Mouse (Mus musculus) liver, embryonic 12.5 days (tissue): Measurements from ENCODE around the gene Lrrc49. TPM values are rescaled to one million over a fixed set of nuclear protein-coding genes. Genes with fewer than 3 reads are reported as not detected.

Experiments used
- ATAC-seq: fragments of 200-750 bp; cut with Nextera tagmentation; 2 replicates; pipeline ENCODE4 v1.8.0; 2017; ENCODE audit warnings: moderate number of reproducible peaks, mild to moderate bottlenecking, moderate library complexity
- H3K27ac ChIP-seq: fragments of 300-500 bp; sonication (generic); 2 replicates; pipeline ENCODE4 v1.5.1; 2016; ENCODE audit warnings: mild to moderate bottlenecking
- H3K27me3 ChIP-seq: fragments of 300-500 bp; sonication (generic); replicated peaks from 2 replicates; pipeline ENCODE4 v1.6.1; 2016; ENCODE audit warnings: mild to moderate bottlenecking, moderate library complexity
- H3K36me3 ChIP-seq: fragments of 300-500 bp; sonication (generic); 2 replicates; pipeline ENCODE4 v1.6.1; 2016; ENCODE audit warnings: mild to moderate bottlenecking, moderate library complexity
- H3K4me1 ChIP-seq: fragments of 300-500 bp; sonication (generic); 2 replicates; pipeline ENCODE4 v1.6.1; 2016
- H3K4me2 ChIP-seq: fragments of 300-500 bp; sonication (generic); 2 replicates; pipeline ENCODE4 v1.6.1; 2016; ENCODE audit warnings: mild to moderate bottlenecking, moderate library complexity
- H3K4me3 ChIP-seq: fragments of 300-500 bp; sonication (generic); 2 replicates; pipeline ENCODE4 v1.5.1; 2016; ENCODE audit warnings: mild to moderate bottlenecking, moderate library complexity
- H3K9ac ChIP-seq: fragments of 300-500 bp; sonication (generic); 2 replicates; pipeline ENCODE4 v1.6.1; 2016; ENCODE audit warnings: mild to moderate bottlenecking, moderate library complexity
- H3K9me3 ChIP-seq: fragments of 300-500 bp; sonication (generic); replicated peaks from 2 replicates; pipeline ENCODE4 v1.6.1; 2016; ENCODE audit warnings: mild to moderate bottlenecking, moderate library complexity
- WGBS: fragments of 180-500 bp; shearing (Covaris S2); methylation state at CpG from one replicate; pipeline ENCODE4 v1.1.7; 2016; ENCODE audit not compliant: insufficient replicate concordance; 5-methylcytosine and 5-hydroxymethylcytosine counted together
- polyA plus RNA-seq: library from polyadenylated mRNA; unstranded; fragments of >200 nt; fragmentation: Nextera tagmentation; extraction: Ambion mirVana; gene quantifications from 2 replicates; pipeline ENCODE4 v1.2.1, GENCODE M21; 2016

Gene Lrrc49
- polyA plus RNA-seq, 1 experiment from 2014 or later = 2.0 TPM

DNA sequence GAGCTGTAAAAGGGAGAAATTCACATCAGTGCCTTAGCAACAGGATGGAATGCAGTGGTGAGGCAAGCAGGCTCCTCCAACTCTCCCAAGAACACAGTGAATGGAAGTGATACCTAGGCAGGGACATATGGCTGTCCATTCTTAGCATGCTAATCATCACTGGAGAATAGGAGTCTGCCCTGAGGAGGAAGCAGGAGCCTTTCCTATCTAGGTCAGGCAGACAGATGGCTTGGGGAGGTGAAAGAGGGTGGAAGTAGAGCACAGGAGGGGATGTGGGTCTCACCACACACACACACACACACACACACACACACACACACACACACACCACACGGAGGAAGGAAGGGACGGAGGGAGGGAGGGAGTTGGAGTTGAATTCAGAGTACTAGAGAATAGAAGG, 62.1 kb downstream of the Lrrc49 start:
- 56% methylated on average over 2 of the region's 2 CpGs for WGBS
- no peaks in the 10 kb centered on the region for H3K4me1 ChIP-seq
- H3K4me2 ChIP-seq = no peak overlapping the region
- H3K27me3 ChIP-seq = no peaks in the 10 kb centered on the region
- no peak overlapping the region for H3K4me3 ChIP-seq
- H3K9me3 ChIP-seq = no peaks in the 10 kb centered on the region
- no peak overlapping the region for H3K9ac ChIP-seq
- no peak overlapping the region for H3K27ac ChIP-seq
- no peak for ATAC-seq
- no peaks in the 10 kb centered on the region for H3K36me3 ChIP-seq

DNA sequence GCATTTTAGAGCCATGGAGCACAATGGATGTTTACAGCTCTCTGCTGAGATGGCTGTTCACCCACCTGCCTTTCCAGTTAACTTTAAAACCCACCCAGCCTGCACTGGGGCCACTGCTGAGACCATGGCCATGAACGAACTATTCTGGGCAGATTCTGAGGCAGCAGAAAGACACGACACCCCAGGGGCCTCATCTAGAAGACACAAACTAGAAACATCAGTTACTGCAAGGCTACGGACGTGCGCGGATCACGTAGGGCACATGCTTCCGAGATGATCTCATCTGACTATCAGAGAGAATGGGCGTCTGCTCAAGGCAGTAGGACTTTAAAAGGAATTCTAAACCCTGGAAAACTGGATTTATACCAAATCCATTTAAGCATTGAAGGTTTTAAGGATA, 71.0 kb downstream of the Lrrc49 start:
- H3K9me3 ChIP-seq = no peaks in the 10 kb centered on the region
- H3K36me3 ChIP-seq = no peaks in the 10 kb centered on the region
- no peak overlapping the region for H3K4me3 ChIP-seq
- no peak overlapping the region for H3K27ac ChIP-seq
- no peaks in the 10 kb centered on the region for H3K27me3 ChIP-seq
- no peak for ATAC-seq
- 75% methylated on average over 9 of the region's 9 CpGs for WGBS
- H3K9ac ChIP-seq = no peak overlapping the region
- no peaks in the 10 kb centered on the region for H3K4me1 ChIP-seq
- no peak overlapping the region for H3K4me2 ChIP-seq

DNA sequence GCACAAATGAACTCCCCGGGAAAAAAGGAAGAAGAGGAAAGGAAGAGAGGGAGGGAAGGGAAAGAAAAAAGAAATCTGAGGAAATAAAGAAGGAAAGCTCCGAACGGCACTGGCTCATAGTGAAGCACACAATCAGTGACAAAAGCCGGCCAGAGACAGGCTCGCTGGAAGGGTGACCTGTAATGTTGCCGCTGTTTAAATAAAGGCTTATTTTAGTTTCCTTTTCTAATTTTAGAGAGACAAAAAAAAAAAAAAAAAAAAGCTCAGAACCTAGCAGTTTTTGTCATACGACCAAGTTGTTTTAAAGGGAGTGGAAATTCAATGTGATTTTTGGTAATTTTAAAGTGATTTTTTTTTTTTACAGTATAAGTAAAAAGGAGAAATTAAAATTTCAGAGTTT, 71.6 kb downstream of the Lrrc49 start:
- Histone ChIP-seq H3K4me2 (no peak overlapping the region), H3K9me3 (no peaks in the 10 kb centered on the region), H3K27ac (no peak overlapping the region), H3K36me3 (no peaks in the 10 kb centered on the region), H3K9ac (no peak overlapping the region), H3K27me3 (no peaks in the 10 kb centered on the region), H3K4me3 (no peak overlapping the region), H3K4me1 (no peaks in the 10 kb centered on the region)
- WGBS = 68% methylated on average over 7 of the region's 7 CpGs
- no peak for ATAC-seq

DNA sequence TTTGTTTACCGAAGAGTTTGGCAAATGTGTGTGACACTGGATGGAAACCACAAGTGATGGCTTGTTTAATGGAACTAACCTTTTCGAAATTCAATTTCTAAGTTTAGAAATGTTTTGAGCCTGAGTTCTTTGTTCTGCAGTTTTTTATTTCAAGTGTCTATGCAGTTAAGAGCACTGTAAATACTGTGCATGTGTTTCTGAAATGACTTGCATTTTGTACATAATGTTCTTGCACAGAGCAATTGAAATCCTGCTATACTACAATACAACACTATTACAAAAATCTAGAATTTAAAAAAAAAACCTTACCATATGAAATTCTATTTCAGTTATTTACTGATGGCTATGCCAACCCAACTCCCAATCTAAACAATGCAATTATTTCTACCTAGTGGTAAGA, 75.7 kb downstream of the Lrrc49 start:
- Histone ChIP-seq H3K4me3 (no peak overlapping the region), H3K27me3 (no peaks in the 10 kb centered on the region)

DNA sequence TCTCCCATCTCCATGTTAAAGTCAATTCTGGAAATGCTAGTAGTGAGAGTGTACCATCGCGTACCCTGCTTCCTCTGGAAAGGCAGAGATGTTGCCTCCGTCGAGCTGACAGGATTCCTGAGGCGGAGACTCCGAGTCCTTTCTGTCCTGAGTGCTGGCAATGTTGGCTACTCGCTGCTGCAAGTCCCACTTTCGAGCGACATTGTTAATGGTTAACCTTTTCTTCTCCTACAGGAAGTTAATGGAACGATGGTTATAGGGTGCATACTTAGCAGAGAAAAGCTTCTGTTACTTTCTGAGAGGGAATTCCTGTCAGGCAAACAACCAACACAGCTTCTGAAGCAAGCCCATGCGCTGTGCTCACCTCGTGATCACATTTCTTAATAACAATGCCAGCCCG, 77.8 kb downstream of the Lrrc49 start:
- Histone ChIP-seq H3K27ac (no peak overlapping the region), H3K9me3 (no peaks in the 10 kb centered on the region), H3K4me3 (no peak overlapping the region), H3K36me3 (no peaks in the 10 kb centered on the region), H3K27me3 (no peaks in the 10 kb centered on the region), H3K4me2 (no peak overlapping the region), H3K4me1 (no peaks in the 10 kb centered on the region), H3K9ac (no peak overlapping the region)
- 61% methylated on average over 13 of the region's 13 CpGs for WGBS
- ATAC-seq = no peak

More for the DNA sequence above, 75.7 kb downstream of the Lrrc49 start:
- Histone ChIP-seq H3K9ac (no peak overlapping the region), H3K4me1 (no peaks in the 10 kb centered on the region), H3K9me3 (no peaks in the 10 kb centered on the region), H3K4me2 (no peak overlapping the region), H3K36me3 (no peaks in the 10 kb centered on the region), H3K27ac (no peak overlapping the region)
- 60% methylated on average over 2 of the region's 2 CpGs for WGBS
- ATAC-seq = no peak

DNA sequence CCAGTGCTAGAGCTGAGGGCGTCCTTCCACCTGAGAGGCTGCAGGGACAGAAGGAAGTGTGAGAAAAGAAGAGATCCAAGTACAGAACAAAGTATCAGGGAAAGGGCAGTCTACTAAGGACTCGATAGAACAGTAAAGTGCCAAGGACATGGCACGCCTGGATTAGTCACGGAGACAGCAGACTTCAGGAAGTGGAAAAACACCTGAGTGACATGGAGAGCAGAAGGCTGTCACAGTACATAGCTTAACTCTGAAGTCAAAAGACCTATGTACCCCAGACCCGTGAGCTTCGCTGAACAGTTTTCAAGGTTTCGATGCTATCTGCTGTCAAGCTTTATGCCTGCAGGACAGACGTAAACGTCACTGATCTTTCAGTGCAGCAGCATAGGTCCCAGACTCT, 79.1 kb downstream of the Lrrc49 start:
- Histone ChIP-seq H3K27me3 (no peaks in the 10 kb centered on the region), H3K9ac (no peak overlapping the region), H3K27ac (no peak overlapping the region), H3K36me3 (no peaks in the 10 kb centered on the region), H3K4me3 (no peak overlapping the region), H3K4me1 (no peaks in the 10 kb centered on the region), H3K9me3 (no peaks in the 10 kb centered on the region), H3K4me2 (no peak overlapping the region)
- 71% methylated on average over 9 of the region's 9 CpGs for WGBS
- ATAC-seq = no peak

DNA sequence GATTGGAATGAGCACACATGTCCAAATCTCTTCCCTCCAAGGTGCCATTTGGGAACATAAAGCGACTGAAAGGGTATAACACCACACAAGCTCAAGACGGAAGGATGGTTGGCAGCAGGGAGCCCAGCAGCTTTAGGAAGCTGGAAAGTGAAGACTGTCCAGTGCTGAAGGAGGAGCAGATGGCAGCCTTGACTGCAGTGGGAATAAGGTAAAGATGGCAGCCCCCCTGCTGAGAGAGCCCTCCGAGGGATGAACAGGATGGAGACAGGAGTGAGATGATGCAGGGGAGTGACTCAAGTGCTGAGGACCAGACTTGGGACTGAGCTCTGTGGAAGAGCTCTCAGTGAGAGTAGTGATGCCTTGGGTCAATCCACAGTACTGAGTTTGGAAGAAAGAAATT, 79.9 kb downstream of the Lrrc49 start:
- Histone ChIP-seq H3K4me3 (no peak overlapping the region), H3K27ac (no peak overlapping the region)
- whole genome bisulfite sequencing = 66% methylated on average over 3 of the region's 3 CpGs

GRCm38 (mm10) chr9:60604971-60605370, 83.0 kb downstream of the Lrrc49 start:
- WGBS = 55% methylated on average over 2 of the region's 2 CpGs
- H3K36me3 ChIP-seq = no peaks in the 10 kb centered on the region
- H3K4me3 ChIP-seq = no peak overlapping the region
- H3K9ac ChIP-seq = no peak overlapping the region
- no peaks in the 10 kb centered on the region for H3K27me3 ChIP-seq
- H3K4me2 ChIP-seq = no peak overlapping the region
- no peak overlapping the region for H3K27ac ChIP-seq
- no peak for ATAC-seq
- H3K9me3 ChIP-seq = no peaks in the 10 kb centered on the region
- no peaks in the 10 kb centered on the region for H3K4me1 ChIP-seq

More for the DNA sequence above, 79.9 kb downstream of the Lrrc49 start:
- H3K9ac ChIP-seq = no peak overlapping the region
- H3K9me3 ChIP-seq = no peaks in the 10 kb centered on the region
- no peak for ATAC-seq
- H3K36me3 ChIP-seq = no peaks in the 10 kb centered on the region
- H3K27me3 ChIP-seq = no peaks in the 10 kb centered on the region
- H3K4me2 ChIP-seq = no peak overlapping the region
- H3K4me1 ChIP-seq = no peaks in the 10 kb centered on the region

- H3K9ac ChIP-seq = no peak overlapping the region
- WGBS = 50% methylated on average over 10 of the region's 10 CpGs
- no peak overlapping the region for H3K4me2 ChIP-seq
- H3K27ac ChIP-seq = no peak overlapping the region
- no peaks in the 10 kb centered on the region for H3K4me1 ChIP-seq
- no peaks in the 10 kb centered on the region for H3K9me3 ChIP-seq
- no peak for ATAC-seq
- no peaks in the 10 kb centered on the region for H3K36me3 ChIP-seq
- H3K4me3 ChIP-seq = no peak overlapping the region
- H3K27me3 ChIP-seq = no peaks in the 10 kb centered on the region
Observed at GRCm38 (mm10) chr9:60601936-60602335, 86.0 kb downstream of the Lrrc49 start.

GRCm38 (mm10) chr9:60600273-60600672, 87.7 kb downstream of the Lrrc49 start:
- no peak for ATAC-seq
- Histone ChIP-seq H3K4me1 (no peaks in the 10 kb centered on the region), H3K4me3 (no peak overlapping the region), H3K27ac (no peak overlapping the region), H3K9me3 (no peaks in the 10 kb centered on the region), H3K36me3 (no peaks in the 10 kb centered on the region), H3K27me3 (no peaks in the 10 kb centered on the region), H3K4me2 (no peak overlapping the region), H3K9ac (no peak overlapping the region)
- WGBS = 62% methylated on average over 4 of the region's 4 CpGs

- no peaks in the 10 kb centered on the region for H3K9me3 ChIP-seq
- H3K4me1 ChIP-seq = no peaks in the 10 kb centered on the region
- no peaks in the 10 kb centered on the region for H3K36me3 ChIP-seq
- no peak for ATAC-seq
- no peak overlapping the region for H3K4me3 ChIP-seq
- no peaks in the 10 kb centered on the region for H3K27me3 ChIP-seq
- no peak overlapping the region for H3K4me2 ChIP-seq
- 23% methylated on average over 2 of the region's 2 CpGs for WGBS
- no peak overlapping the region for H3K9ac ChIP-seq
- no peak overlapping the region for H3K27ac ChIP-seq
Observed at GRCm38 (mm10) chr9:60599489-60599888, 88.5 kb downstream of the Lrrc49 start.

GRCm38 (mm10) chr9:60595406-60595805, 92.6 kb downstream of the Lrrc49 start:
- Histone ChIP-seq H3K27me3 (no peaks in the 10 kb centered on the region), H3K4me3 (no peak overlapping the region), H3K9ac (no peak overlapping the region), H3K36me3 (no peaks in the 10 kb centered on the region), H3K27ac (no peak overlapping the region), H3K4me1 (no peaks in the 10 kb centered on the region), H3K4me2 (no peak overlapping the region), H3K9me3 (no peaks in the 10 kb centered on the region)
- no peak for ATAC-seq
- WGBS = 61% methylated on average over 7 of the region's 7 CpGs

DNA sequence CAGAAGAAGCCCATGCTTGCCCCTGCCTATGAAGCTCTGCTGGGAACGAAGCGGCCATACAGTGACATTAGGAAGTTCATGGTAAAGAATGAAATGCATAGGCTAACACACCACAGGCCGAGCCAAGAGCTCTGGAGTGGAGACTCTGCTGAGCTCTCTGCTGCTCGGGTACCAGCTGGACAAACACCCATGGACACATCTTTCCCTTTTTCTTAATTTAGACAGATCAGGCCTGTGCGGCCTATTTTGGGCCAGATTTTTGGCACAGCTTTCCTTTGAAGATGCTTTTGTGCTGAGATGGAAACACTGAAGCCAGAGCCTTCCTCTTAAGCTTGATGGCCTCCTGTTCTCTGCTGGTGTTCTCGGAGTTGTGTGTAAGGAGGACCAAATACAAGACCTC, 95.0 kb downstream of the Lrrc49 start:
- WGBS = 77% methylated on average over 6 of the region's 6 CpGs
- H3K4me3 ChIP-seq = no peak overlapping the region
- no peak overlapping the region for H3K27ac ChIP-seq

More for the DNA sequence above, 95.0 kb downstream of the Lrrc49 start:
- Histone ChIP-seq H3K4me2 (no peak overlapping the region), H3K27me3 (no peaks in the 10 kb centered on the region), H3K9ac (no peak overlapping the region), H3K4me1 (no peaks in the 10 kb centered on the region), H3K36me3 (no peaks in the 10 kb centered on the region), H3K9me3 (no peaks in the 10 kb centered on the region)
- ATAC-seq = no peak
